Mouse (Mus musculus) common myeloid progenitor, adult 5-6 weeks (primary cell): ENCODE measurements at regions not wholly inside any gene's neighbourhood (a gene's known extent, or its start where the extent isn't known, plus 50 kb on each side); places are given as distances from the start of the nearest gene placed in this dataset.

Source experiments
- ATAC-seq: replicated peaks from 2 replicates; pipeline ENCODE4 v1.8.0; 2016; ENCODE audit warnings: low read depth, mild to moderate bottlenecking, moderate TSS enrichment, inconsistent platforms; ENCODE audit not compliant: poor library complexity, severe bottlenecking

DNA sequence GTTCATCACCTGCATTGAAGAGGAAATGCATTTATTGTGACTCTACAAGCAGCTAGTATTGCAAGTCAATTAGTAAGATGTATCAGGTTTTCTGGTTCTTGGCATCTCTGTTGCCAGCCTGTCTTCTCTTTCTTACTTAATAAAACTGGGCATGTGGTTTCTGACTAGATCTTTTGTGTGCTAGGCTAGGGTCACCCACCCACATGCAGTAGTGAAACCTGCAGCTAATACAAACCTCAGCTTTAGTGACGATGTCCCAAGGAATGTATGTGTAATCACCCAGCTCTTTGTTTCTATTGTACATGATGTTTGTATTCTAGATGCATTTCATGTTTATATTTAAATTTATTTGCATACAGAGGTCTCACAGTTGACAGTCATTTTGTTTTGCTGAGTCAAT, 1526.7 kb downstream of the 4930444P10Rik start:
- ATAC-seq: no peak
